Mouse (Mus musculus): ENCODE measurements at regions not wholly inside any gene's neighbourhood (a gene's known extent, or its start where the extent isn't known, plus 50 kb on each side); places are given as distances from the start of the nearest gene placed in this dataset.

DNA sequence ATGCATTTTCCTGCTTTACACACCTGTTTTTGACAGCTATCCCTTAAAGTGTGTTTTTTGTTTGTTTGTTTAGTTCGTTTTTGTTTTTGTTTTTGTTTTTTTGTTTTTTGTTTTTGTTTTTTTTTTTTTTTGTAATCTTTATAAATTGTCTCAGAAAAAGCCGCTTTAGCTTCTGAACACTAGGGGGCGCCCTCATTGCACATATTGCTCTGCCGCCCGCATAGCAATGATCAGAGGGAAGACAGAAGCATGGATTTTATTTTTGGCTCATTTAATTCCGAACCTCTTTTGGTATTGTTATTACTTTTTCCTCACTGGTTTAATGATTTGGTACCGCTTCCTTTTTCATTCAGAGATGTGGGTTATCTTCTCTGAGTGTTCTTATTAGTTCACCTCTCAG, 569.9 kb upstream of the Gm10800 start:
- ATAC-seq (replicated peaks; ENCODE audit: low read depth, poor library complexity, severe bottlenecking), result 0 out of 2 replicates have a peak, but pooled peaks have one; percentile 42

All from common myeloid progenitor, adult 5-6 weeks (primary cell).